In genomic region chr14:20144093-20144492, GRCm38 (mm10) we compare ENCODE assay signal across 10 mouse cellular contexts. TPM values are rescaled to one million over a fixed set of nuclear protein-coding genes. Genes with fewer than 3 reads are reported as not detected.
DNase-seq lines count a peak whose midpoint lies in the region; ATAC-seq and TF ChIP-seq lines count a peak whose summit lies in the region.
"Had no signal": no experiment of that assay in that cellular context is flagged by ENCODE, and none has a peak within 500 bp of the region (broad histone marks: within the 10 kb centered on the region; RNA-seq: fewer than 3 reads in every experiment).

No protein-coding gene starts in this region.

- WGBS in hindbrain, embryonic 10.5 days: 62% methylated on average over 4 of the region's 4 CpGs
- 54% methylated on average over 4 of the region's 4 CpGs for WGBS in limb, embryonic 15.5 days

- peak overlapping the region; percentile 74 for H3K27ac ChIP-seq in hindbrain, embryonic 10.5 days
- H3K27ac ChIP-seq in limb, embryonic 15.5 days: peak overlapping the region; percentile 47; the same call in 1 of the 2 replicates
- H3K27ac ChIP-seq: embryonic facial prominence, embryonic 13.5 days; heart, embryonic 13.5 days had no signal

- peaks cover 22% of the 10 kb centered on the region for H3K4me1 ChIP-seq in hindbrain, embryonic 10.5 days (replicated peaks)
- peaks cover 14% of the 10 kb centered on the region; the same call in 1 of the 2 replicates for H3K4me1 ChIP-seq in limb, embryonic 15.5 days
- H3K4me1 ChIP-seq: embryonic facial prominence, embryonic 13.5 days had no signal

- no peak for DNase-seq in frontal cortex, postnatal 14 days (ENCODE audit: low spot score in 2 of 2)
- peak; percentile 77 for DNase-seq in brain, embryonic 14.5 days (ENCODE audit: low read depth)
- DNase-seq in hindbrain, embryonic 10.5 days (ENCODE audit: low spot score): peak; percentile 35
- DNase-seq in spleen, postnatal 36 days (ENCODE audit: low spot score in 2 of 2): no peak

- H3K9me3 ChIP-seq in hindbrain, embryonic 10.5 days: no peaks in the 10 kb centered on the region
- H3K9me3 ChIP-seq in limb, embryonic 15.5 days: no peaks in the 10 kb centered on the region
- H3K9me3 ChIP-seq: embryonic facial prominence, embryonic 13.5 days; heart, embryonic 13.5 days had no signal

- no peak for TF ChIP-seq POLR2A in brain, embryonic 14.5 days (IDR thresholded peaks at IDR 0.05; ENCODE audit: borderline replicate concordance, extremely low read depth, insufficient read depth, insufficient read length, poor library complexity, severe bottlenecking)

- H3K9ac ChIP-seq in limb, embryonic 15.5 days: no peak overlapping the region
- H3K9ac ChIP-seq: embryonic facial prominence, embryonic 13.5 days; heart, embryonic 13.5 days had no signal

- no peaks in the 10 kb centered on the region for H3K27me3 ChIP-seq in hindbrain, embryonic 10.5 days (ENCODE audit: insufficient read depth, poor library complexity, severe bottlenecking)
- no peaks in the 10 kb centered on the region for H3K27me3 ChIP-seq in limb, embryonic 15.5 days
- H3K27me3 ChIP-seq: embryonic facial prominence, embryonic 13.5 days; heart, embryonic 13.5 days had no signal

- H3K4me3 ChIP-seq in hindbrain, embryonic 10.5 days: no peak overlapping the region
- H3K4me3 ChIP-seq in limb, embryonic 15.5 days: no peak overlapping the region
- H3K4me3 ChIP-seq: embryonic facial prominence, embryonic 13.5 days; heart, embryonic 13.5 days had no signal

- peak; percentile 55; the same call in 1 of the 2 replicates for ATAC-seq in frontal cortex, adult (ENCODE audit: low TSS enrichment)
- peak; percentile 30; the same call in 1 of the 2 replicates for ATAC-seq in limb, embryonic 15.5 days (ENCODE audit: insufficient number of reproducible peaks, low FRiP score, low TSS enrichment, low read depth)
- no peak for ATAC-seq in activated CD4-positive, CD25-positive, alpha-beta regulatory T cell, adult 4 months
- no peak for ATAC-seq in CD4-positive, CD25-positive, alpha-beta regulatory T cell, adult 4 months

- H3K36me3 ChIP-seq in hindbrain, embryonic 10.5 days: peaks cover 76% of the 10 kb centered on the region
- H3K36me3 ChIP-seq in limb, embryonic 15.5 days: 0 out of 2 replicates have a peak, but pooled peaks cover 10% of the 10 kb centered on the region

- TF ChIP-seq CTCF in brain, embryonic 14.5 days (IDR thresholded peaks at IDR 0.05; ENCODE audit: borderline replicate concordance, extremely low read depth, insufficient read depth, insufficient read length): no peak

- no peak overlapping the region for H3K4me2 ChIP-seq in limb, embryonic 15.5 days
- H3K4me2 ChIP-seq: embryonic facial prominence, embryonic 13.5 days; heart, embryonic 13.5 days had no signal

RNA-seq across cellular contexts. Expression of gene Saysd1, which starts 5.8 kb away (rescaled TPM):
- 8.8 and 12.8 TPM in 2 replicates for polyA plus RNA-seq in brain, embryonic 14.5 days (2012; rRNA removed)
- 12.2 and 13.1 TPM in 2 replicates for polyA plus RNA-seq in hindbrain, embryonic 10.5 days (2016; fragmentation: Nextera tagmentation; extraction: Ambion mirVana)
- 13.4 and 14.1 TPM in 2 replicates for polyA plus RNA-seq in limb, embryonic 15.5 days (2015; fragmentation: Nextera tagmentation; extraction: Ambion mirVana)
- 10 to 100 TPM; 23.7 to 37.7 TPM for polyA plus RNA-seq in activated CD4-positive, CD25-positive, alpha-beta regulatory T cell, adult 4 months (2017; shearing (Covaris generic))
- 10 to 100 TPM; 23.8 to 34.8 TPM for polyA plus RNA-seq in CD4-positive, CD25-positive, alpha-beta regulatory T cell, adult 4 months (2017; shearing (Covaris generic))

RNA-seq across cellular contexts. Expression of gene Kcnk5, which starts 37.5 kb away (rescaled TPM):
- polyA plus RNA-seq in brain, embryonic 14.5 days (2012; rRNA removed): 1.5 and 2.5 TPM in 2 replicates
- polyA plus RNA-seq in hindbrain, embryonic 10.5 days (2016; fragmentation: Nextera tagmentation; extraction: Ambion mirVana): 12.4 and 13.5 TPM in 2 replicates
- polyA plus RNA-seq in limb, embryonic 15.5 days (2015; fragmentation: Nextera tagmentation; extraction: Ambion mirVana): 4.5 and 4.7 TPM in 2 replicates
- polyA plus RNA-seq in activated CD4-positive, CD25-positive, alpha-beta regulatory T cell, adult 4 months (2017; shearing (Covaris generic)): 1 to 10 TPM; 3.6 to 4.4 TPM
- 1 to 10 TPM; 1.3 to 4.4 TPM for polyA plus RNA-seq in CD4-positive, CD25-positive, alpha-beta regulatory T cell, adult 4 months (2017; shearing (Covaris generic))

Comparison
In these comparisons a context has a peak if more than half of its experiments do, and no peak if none do; other contexts are left out.
1. ATAC-seq: peak in frontal cortex, adult (single experiment) and limb, embryonic 15.5 days (single experiment); none in activated CD4-positive, CD25-positive, alpha-beta regulatory T cell, adult 4 months (single experiment) and CD4-positive, CD25-positive, alpha-beta regulatory T cell, adult 4 months (single experiment).
2. DNase-seq: peak in brain, embryonic 14.5 days (single experiment) and hindbrain, embryonic 10.5 days (single experiment); none in frontal cortex, postnatal 14 days (0 of 2) and spleen, postnatal 36 days (0 of 2).